Mouse (Mus musculus) mouse trophoblast stem cell (cell line): ENCODE measurements around the gene Gipc3.

Experiments
- in situ Hi-C, 2 experiments: fragments of 300-500 bp; cut with MseI, MboI; formaldehyde crosslinking; loops; 2 replicates in 1 of 2; 3 replicates in 1 of 2; pipeline ENCODE4 v1.15.1; 2025

The Gipc3 gene

DNA sequence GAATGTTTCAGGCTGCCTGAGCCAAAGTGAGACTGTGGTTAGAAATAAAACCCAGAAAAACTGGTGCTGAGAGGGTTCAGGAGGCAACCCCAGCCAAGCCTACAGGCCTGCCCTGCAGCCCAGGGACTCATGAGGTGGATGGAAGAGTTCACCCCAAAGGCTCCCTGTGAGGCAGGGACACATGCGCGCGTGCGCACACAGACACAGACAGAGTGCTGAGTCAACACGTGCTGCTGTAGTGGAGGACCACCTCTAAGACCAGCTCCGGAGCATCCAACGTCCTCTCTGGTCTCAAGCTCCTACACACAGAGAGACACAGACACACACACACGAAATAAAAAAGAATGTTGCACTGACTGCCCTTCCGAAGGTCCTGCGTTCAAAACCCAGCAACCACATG lies 32.3 kb upstream of the Gipc3 start:
- in situ Hi-C loops, result no loop called here

DNA sequence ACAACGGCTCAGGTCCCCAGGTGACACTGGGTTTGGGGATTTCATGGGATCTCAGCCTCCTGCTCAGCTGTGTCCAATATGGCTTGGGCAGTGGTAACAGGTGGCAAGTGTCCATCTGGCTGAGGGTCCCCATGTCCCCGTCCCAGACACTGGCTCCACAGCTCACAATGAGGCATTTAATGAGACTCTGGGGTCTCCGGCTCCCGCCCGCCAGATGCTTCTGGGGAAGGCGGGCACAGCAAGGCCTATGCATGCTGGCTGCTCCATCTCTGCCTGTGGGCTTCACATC lies 24.1 kb upstream of the Gipc3 start:
- in situ Hi-C loops, result no loop called here

DNA sequence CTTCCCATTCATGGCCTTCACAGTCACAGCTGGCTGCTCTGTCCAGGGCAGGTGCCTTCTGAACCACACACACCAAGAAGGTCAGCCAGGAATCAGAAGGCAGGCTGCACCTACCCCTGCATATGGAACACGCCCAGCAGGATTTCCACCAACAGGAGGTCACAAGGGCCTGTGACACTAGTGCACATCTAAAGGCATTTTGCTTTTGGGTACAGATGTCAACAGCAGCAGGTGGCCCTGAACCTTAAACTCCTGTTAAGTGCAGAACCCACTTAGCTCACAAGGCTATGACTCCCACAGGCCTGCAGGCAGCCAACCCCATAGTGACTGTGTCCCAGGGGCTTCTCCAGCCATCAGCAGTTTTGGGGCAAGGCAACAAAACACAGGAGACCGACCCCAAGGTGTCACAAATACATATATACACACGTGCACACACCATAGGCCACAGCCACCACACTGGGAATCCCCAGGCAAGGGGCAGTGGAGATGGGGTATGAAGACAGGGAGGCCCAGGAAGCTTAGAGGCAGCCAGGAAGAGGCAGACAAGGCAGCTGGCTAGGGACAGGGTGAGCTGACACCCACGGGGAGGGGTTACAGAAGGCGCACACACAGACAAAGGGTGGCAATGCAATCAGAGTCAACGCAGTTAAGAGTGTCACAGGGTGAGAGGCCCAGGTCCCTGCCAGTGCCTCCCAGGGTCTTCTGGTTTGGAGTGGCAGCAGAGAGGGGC lies 23.6 kb upstream of the Gipc3 start:
- in situ Hi-C loops, result no loop called here

GRCm38 (mm10) chr10:81365672-81366476 lies 22.8 kb upstream of the Gipc3 start, which contains the start of gene 4930404N11Rik:
TSS of gene 4930404N11Rik (minus strand) at chr10:81365816.
- in situ Hi-C loops, result no loop called here

DNA sequence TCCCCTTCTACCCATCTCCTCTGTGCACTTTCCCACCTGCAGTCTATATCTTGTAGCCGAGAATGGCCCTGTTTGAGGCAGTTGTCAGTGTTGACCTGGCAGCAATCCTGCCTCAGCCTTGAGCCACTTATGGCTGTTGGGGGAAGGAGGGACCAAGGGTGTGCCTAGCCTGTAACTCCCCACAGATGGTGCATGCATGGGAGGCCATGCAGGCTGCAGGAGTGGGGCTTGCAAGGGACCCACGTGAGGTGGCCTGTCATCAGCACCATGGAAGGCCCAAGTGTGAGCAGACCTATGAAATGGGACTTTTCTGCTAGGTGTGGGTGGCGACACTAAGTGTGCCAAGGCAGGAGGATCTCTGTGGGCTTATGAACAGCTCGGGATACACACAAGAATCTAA lies 22.0 kb upstream of the Gipc3 start:
- in situ Hi-C loops, result no loop called here

- in situ Hi-C loops, result no loop called here
These were observed 21.6 kb upstream of the Gipc3 start for GRCm38 (mm10) chr10:81364666-81365065.

GRCm38 (mm10) chr10:81363436-81364346 lies 20.6 kb upstream of the Gipc3 start:
- in situ Hi-C loops, result no loop called here

GRCm38 (mm10) chr10:81362336-81362949 lies 19.4 kb upstream of the Gipc3 start:
- in situ Hi-C loops, result no loop called here

GRCm38 (mm10) chr10:81360721-81361120 lies 17.7 kb upstream of the Gipc3 start:
- in situ Hi-C loops, result no loop called here

DNA sequence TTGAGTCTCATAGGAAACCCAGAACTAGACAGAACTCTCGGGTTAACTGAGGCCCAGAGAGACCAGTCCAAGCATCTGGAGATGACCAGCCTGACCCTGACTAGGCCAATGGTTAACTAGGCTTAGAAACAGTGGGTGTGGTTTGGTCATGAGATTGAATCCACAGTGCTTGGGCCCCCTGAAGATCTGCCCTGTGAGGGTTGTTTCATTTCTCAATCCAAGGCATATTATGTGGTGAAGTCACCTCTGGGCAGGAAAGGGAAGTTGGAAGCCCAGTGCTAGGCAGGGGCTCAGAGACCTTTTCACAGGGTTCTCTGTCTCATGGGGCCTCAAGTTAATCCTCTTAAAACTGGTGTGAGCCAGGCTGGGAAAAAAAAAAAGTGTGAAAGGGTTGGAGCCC lies 15.8 kb upstream of the Gipc3 start:
- in situ Hi-C loops, result no loop called here

DNA sequence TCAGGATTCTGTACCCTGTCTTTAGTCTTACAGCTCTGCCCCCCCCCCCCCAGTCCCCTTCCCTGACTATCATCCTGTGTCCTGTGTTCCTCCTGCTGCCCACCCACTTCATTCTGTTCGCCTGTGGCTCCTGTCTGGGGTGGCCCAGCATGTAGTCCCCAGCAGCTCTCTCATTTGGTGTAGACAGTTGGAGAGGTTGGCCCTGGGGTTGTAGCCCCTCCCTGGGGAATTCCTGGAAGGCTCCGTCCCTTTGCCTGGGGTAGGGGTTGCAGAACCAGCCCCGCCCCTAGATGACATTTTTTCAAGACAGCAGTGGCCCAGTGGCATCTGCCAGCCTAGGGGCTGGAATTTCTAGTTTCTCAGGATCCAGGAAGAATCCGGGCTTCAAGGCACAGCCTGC lies 15.1 kb upstream of the Gipc3 start:
- in situ Hi-C loops, result no loop called here

DNA sequence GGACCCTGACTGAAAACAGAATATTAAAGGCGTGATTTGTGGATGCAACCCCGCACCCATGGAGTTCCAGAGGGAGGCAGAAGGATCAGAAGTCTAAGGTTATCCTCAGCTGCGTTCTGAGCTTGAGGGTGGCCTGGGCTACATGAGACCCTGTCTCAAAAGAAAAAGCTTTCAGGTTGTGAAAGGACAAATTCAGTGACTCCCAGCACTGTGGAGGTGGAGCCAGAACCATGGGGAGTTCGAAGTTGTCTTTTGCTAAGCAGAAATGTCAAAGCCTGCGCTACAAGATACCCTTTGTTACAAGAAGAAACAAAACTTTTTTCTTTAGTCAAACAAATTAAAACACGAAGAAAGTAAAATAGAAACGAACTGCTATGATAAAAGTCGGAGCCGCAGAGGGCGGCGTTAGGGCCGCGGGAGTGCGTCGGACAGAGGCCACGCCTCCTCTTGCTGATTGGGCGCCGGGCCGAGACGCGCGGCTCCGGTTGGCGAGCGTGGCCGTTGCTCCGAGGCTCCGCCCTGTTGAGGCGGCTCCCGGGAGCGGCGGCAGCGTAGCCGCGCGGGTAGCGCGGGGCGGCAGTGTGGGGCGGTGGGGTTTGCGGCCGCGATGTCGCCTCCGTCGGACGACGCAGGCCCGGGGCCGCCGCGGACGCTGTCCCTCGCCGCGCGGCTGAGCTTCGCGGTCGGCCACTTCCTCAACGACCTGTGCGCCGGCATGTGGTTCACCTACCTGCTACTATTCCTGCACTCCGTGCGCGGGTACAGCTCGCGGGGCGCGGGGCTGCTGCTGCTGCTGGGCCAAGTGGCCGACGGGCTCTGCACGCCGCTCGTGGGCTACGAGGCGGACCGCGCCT lies 14.2 kb upstream of the Gipc3 start, which contains the start of gene Mfsd12:
Gene Mfsd12, plus strand, starts transcription at position 501 of the 854 bp plus-strand sequence.
- in situ Hi-C loops, result no loop called here

DNA sequence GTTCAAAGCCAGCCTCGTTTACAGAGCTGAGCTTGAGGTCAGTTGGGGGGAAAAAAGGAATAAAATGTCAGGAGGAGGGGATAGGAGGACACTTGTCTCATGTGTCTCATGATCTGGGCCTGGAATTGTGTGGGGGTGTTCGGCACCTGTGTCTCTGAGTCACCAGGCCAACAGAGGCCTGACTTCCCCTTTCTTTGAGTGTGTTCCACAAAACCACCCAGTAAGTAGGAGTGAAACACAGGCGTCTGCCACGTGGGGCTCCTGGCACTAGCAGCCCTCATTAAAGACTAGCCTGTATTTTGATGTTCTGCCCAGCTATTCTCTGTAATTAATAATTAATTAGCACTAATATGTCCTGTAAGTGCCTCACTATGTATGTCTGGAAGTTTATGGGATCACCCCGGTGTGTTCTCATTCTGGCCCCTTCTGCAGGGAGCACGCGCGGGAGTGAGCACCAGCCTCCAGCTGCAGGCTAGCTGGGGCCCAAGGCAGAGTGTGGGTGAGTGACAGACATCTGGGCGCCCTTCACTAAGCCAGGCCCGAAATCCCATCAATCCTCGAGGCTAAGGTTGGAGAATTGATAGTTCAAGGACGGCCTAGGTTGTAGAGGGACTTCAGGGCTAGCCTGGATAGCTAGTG lies 13.4 kb upstream of the Gipc3 start:
- in situ Hi-C loops, result no loop called here

DNA sequence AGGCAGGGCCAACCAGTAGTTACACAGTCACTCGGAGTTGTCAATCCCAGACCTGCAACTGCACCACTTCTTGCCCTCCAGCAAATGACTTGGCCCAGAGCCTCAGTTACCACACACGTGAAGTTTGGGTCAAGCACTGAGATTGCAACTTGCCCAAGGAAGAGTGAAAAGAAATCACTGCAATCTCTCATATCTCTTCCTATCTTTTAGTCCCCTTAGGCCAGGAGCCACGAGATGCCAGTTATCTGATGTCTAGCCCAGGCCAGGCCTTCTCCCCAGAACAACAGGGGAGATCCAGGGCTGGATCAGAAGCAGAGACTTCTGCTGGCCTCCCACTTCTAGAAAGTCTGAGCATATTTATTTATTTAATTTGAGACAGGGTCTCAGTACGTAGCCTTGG lies 12.5 kb upstream of the Gipc3 start:
- in situ Hi-C loops, result no loop called here

GRCm38 (mm10) chr10:81354738-81355477 lies 11.8 kb upstream of the Gipc3 start:
- in situ Hi-C loops, result no loop called here

DNA sequence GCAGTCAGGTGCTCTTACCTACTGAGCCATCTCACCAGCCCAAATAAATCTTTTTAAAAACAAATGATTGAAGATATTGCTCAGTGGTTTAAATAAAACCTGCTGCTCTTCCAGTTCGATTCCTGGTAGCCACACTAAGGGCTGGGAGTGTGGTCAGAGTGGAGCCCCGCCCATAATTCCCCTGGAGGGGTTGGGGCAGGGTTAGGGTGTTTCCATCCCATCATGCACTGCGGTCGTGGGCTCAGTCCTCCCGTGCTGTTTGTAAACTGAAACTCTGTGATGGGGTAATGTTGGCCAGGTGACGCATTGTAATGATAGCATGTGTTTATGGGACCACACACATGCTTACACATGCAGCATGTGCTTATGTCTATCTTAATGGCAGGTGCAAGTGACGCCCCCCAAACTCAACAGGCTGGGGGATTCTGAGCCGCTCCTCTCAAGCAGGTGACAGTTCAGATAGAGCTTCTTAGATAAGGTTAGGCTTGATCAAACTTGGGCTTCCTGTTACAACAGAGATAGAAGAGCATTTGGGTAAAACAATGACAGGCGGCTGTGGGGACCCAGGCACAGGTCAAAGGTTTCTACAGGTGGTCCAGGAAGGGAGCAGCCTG lies 8.7 kb upstream of the Gipc3 start:
- in situ Hi-C loops, result no loop called here

DNA sequence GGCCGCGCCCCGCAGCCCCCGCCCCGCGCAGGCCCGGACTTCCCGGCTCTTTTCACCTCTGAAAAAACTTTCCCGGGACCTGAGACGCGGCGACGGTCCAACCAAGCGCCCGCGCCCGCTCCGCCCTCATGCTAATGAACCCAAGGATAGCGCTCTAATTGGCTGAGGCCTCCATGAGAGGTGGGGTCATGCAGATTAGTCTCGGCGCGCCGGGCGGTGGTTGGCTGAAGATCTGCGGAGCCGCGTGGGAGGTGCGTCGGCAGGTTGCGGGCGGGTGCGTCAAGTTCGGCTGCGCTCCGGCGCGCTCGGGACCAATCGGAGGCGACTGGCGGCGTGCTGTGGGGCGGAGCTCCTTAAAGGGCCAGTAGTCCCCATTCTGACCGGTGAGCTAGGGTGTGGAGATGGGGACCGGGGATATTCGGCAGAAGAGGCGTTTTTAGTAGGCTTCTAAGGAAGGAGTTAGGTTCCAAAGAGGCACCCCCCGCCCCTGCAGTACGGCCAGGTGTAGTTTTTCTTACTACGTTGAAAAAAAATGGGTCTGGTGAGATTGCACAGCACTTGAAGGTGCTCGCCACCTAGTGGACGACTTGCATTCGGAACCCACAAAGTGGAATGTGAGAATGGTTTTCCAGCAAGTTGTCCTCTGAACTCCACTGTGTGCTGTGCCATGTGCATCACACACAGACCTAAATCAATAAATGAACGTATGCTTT lies 7.4 kb upstream of the Gipc3 start, which contains the start of gene Hmg20b:
Gene Hmg20b, minus strand, starts transcription at position 130 of the 713 bp plus-strand sequence.
- in situ Hi-C loops, result no loop called here

DNA sequence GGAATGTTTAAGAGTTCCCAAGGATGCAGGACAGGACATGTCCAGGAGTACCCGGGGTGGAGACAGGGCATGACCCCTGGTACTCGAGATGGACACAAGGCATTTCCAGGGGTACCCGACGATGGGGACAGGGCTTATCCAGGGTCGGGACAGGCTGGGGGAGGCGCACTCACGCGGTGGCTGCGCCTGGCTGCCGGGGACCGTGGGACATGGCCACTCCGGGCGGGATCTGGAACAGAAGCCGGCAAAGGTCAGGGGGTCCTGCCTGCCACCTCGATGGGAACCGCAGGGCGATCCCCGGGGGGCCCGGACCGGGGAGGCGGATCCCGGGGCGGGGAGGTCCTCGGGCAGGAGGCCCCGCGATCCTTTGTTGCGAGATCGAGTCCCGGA lies 6.9 kb upstream of the Gipc3 start:
- in situ Hi-C loops, result no loop called here
